Mouse (Mus musculus): ENCODE results near the gene Ttc8. TPM values are rescaled to one million over a fixed set of nuclear protein-coding genes. Genes with fewer than 3 reads are reported as not detected.
"Not testable (repeated sequence)": the region's sequence is repeated elsewhere in the genome, so short reads cannot be mapped to it uniquely, and the experiment has no call there.

Gene Ttc8
- polyA plus RNA-seq, 1 experiment from 2014 or later = 32.6 TPM

DNA sequence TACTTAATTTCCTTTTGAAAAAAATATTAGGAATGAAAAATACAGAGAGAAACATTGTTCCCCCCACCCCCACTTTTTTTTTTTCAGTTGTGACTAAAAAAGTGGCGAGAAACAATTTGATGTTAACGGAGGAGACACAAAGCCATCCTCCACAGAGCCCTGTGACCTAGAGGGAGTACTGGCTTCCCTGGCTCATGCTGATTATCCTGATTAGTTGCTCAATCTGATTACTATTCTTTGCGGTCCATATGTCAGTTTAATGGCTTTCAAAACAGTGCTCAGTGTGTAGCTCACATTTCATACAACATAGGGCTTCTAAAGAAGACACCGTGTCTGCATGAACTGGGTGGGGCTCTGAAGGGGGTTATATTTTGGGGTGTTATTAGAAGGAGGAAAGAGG, 12.1 kb downstream of the Ttc8 start:
- DNase-seq (ENCODE audit: low spot score) = no peak
- Histone ChIP-seq H3K27me3 (ENCODE audit: low read depth, poor library complexity, severe bottlenecking) (no peaks in the 10 kb centered on the region), H3K9me3 (replicated peaks) (no peaks in the 10 kb centered on the region), H3K4me3 (no peak overlapping the region), H3K27ac (no peak overlapping the region), H3K4me1 (no peaks in the 10 kb centered on the region), H3K36me3 (no peaks in the 10 kb centered on the region)
- 92% methylated on average over 4 of the region's 4 CpGs for WGBS

DNA sequence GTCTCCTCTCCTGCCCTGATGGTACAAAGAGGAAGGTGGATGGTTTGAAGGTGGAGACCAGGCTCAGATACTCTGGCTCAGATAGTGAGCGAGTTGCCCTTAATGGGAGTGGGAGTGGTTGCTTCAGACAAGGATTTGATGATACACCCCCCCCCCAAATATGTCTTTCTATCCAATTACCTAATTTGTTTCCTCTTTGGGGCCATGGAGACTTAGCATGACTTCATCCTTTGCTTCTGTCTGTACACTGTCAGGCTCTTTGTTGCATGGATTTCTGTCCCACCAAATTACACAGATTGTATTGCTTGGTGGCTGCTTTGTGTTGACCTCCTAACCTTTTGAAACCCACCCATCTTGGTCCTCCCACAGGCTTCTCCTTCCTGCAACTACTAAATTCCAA, 12.5 kb downstream of the Ttc8 start:
- Histone ChIP-seq H3K27ac (no peak overlapping the region), H3K9me3 (replicated peaks) (no peaks in the 10 kb centered on the region), H3K4me3 (no peak overlapping the region), H3K4me1 (no peaks in the 10 kb centered on the region), H3K36me3 (no peaks in the 10 kb centered on the region), H3K27me3 (ENCODE audit: low read depth, poor library complexity, severe bottlenecking) (no peaks in the 10 kb centered on the region)
- no peak for DNase-seq (ENCODE audit: low spot score)
- 88% methylated on average over 1 of the region's 1 CpGs for WGBS

DNA sequence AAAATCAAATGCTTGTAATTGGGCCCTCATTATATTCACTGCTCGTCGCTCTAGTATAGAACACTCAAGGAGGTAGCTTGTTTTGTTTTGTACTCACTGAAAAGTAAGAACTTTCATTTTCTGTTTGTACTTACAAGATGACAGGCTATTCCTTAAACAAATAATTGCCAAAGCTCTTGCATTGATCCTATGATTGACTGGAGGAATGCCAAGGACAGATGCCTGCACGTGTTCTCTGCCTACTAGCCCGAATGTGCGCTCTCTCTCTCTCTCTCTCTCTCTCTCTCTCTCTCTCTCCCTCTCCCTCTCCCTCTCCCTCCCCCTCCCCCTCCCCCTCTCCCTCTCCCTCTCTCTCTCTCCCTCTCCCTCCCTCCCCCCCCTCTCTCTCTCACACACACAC, 30.9 kb downstream of the Ttc8 start:
- WGBS = 84% methylated on average over 5 of the region's 5 CpGs
- H3K36me3 ChIP-seq; DNase-seq (ENCODE audit: low spot score); H3K9me3 ChIP-seq (replicated peaks); H3K4me3 ChIP-seq; H3K27me3 ChIP-seq (ENCODE audit: low read depth, poor library complexity, severe bottlenecking); H3K4me1 ChIP-seq; H3K27ac ChIP-seq: not testable (repeated sequence)

DNA sequence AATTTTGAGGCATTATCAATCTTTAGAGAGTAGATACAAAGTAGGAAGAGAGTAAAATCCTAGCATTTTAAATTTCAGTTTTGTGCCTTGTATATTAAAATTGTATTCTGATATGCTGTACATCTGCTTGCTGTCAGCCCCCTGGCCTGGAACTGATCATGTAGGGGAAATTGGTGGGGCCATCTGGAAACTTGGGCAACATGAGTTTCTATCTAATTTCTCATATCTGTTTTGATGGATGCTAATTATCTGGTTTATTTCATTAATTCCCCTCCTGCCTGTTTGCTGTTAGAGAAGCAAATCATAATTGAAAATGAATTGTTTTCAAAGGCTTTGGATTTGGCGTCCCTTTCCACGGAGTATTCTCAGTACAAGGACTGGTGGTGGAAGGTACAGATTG, 36.6 kb downstream of the Ttc8 start:
- Histone ChIP-seq H3K27ac (no peak overlapping the region), H3K36me3 (no peaks in the 10 kb centered on the region; the same call in 1 of the 2 replicates), H3K4me3 (no peak overlapping the region), H3K27me3 (ENCODE audit: low read depth, poor library complexity, severe bottlenecking) (no peaks in the 10 kb centered on the region), H3K4me1 (0 out of 2 replicates have a peak, but pooled peaks cover 4% of the 10 kb centered on the region), H3K9me3 (replicated peaks) (no peaks in the 10 kb centered on the region)
- no peak for DNase-seq (ENCODE audit: low spot score)
- 89% methylated on average over 2 of the region's 2 CpGs for WGBS

DNA sequence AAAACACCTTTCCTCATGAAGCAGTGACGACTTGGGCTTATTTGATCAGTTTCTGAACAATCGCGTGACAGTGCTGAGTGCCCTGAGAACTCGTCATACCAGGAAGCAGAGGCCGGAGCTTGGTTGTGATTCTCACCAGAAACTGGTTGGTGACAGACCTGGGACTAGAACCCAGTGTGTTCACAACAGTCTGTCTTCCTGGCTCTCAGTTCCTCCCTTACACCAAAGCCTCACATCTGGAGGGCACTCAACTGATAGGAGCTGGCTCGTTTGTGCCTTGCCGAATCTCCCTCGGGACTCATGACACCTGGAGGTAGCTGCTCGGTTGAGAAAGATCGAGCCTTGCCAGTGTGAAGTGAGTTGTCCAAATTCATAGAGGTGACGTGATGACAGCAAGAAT, 37.1 kb downstream of the Ttc8 start:
- no peaks in the 10 kb centered on the region for H3K27me3 ChIP-seq (ENCODE audit: low read depth, poor library complexity, severe bottlenecking)
- DNase-seq (ENCODE audit: low spot score) = no peak
- WGBS = 83% methylated on average over 11 of the region's 11 CpGs
- no peaks in the 10 kb centered on the region; the same call in 1 of the 2 replicates for H3K36me3 ChIP-seq
- 0 out of 2 replicates have a peak, but pooled peaks cover 4% of the 10 kb centered on the region for H3K4me1 ChIP-seq
- no peak overlapping the region for H3K27ac ChIP-seq
- no peaks in the 10 kb centered on the region for H3K9me3 ChIP-seq (replicated peaks)
- H3K4me3 ChIP-seq = no peak overlapping the region

DNA sequence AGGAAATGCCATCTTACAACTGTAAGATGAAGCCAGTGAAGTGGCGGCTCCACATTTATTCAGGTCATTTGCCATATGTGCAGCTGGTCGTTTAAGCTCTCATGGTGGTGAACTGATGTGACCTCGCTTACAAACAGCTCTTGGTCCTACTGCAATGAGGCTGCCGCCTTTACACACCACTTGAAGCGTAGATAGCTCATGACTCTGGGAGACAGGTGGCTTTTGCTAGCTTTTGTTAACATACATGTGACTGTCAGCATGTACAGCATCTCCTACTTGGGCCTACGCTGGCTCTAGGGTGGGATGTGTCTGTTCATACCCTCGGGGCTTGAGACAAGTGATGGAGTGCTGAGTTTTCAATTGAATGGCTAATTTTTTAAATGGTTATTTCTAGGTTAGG, 40.6 kb downstream of the Ttc8 start:
- H3K4me3 ChIP-seq = no peak overlapping the region
- 80% methylated on average over 7 of the region's 7 CpGs for WGBS
- no peaks in the 10 kb centered on the region for H3K9me3 ChIP-seq (replicated peaks)
- H3K27ac ChIP-seq = no peak overlapping the region
- peaks cover 4% of the 10 kb centered on the region for H3K36me3 ChIP-seq
- H3K4me1 ChIP-seq = 0 out of 2 replicates have a peak, but pooled peaks cover 4% of the 10 kb centered on the region
- no peak for DNase-seq (ENCODE audit: low spot score)
- H3K27me3 ChIP-seq (ENCODE audit: low read depth, poor library complexity, severe bottlenecking) = no peaks in the 10 kb centered on the region

DNA sequence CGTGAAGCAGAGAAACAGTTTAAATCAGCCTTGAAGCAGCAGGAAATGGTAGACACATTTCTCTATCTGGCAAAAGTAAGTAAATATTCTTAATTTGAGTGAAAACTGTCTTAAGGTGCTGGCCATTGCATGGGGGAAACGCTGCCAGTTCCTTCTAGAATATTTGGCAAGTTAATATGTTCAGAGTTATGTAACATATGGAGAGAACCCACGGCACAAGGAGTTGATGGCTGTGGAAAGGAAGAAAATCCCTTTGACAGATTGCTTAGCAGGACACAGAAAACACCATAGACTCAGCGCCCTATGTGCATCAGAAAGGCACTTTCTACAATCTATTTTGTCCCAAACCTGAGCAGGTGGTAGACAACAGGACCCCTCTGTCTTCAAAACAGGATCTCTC, 41.0 kb downstream of the Ttc8 start:
- no peaks in the 10 kb centered on the region for H3K9me3 ChIP-seq (replicated peaks)
- H3K27ac ChIP-seq = no peak overlapping the region
- H3K4me3 ChIP-seq = no peak overlapping the region
- peaks cover 4% of the 10 kb centered on the region for H3K36me3 ChIP-seq
- WGBS = 88% methylated on average over 4 of the region's 4 CpGs
- DNase-seq (ENCODE audit: low spot score) = no peak
- H3K27me3 ChIP-seq (ENCODE audit: low read depth, poor library complexity, severe bottlenecking) = no peaks in the 10 kb centered on the region
- 0 out of 2 replicates have a peak, but pooled peaks cover 4% of the 10 kb centered on the region for H3K4me1 ChIP-seq

DNA sequence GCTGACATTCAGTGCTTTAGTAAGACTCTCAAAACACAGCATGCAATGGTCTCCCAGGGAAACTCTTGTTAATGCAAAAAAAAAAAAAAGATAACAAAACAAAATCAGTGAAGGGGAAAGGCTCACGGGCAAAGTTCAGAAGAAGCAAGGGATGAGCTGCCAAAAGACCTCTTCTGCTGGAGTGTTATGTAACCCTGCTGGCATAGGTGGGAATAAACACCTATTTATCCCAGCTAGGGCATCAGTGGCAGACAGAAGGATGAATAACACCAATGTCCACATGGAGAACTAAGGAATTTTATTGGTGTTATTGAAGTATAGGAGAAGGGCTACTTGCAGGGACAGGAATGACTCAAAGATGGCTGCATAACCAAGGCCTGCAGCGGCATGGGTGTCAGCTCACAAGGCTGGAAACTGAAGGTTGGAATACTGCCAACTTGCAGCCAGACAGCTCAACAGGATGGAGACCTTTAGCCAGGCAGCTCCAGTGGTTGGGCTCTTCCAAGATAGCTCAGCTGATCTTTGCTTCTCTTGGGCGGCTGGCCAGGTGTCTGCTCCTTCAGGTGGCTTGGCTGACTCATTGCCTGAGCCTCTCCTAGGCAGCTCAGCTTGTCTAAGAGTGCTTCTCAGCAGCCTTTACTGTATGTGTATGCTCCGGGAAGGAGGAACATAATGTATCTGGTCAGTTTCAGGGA, 45.2 kb downstream of the Ttc8 start:
- H3K27me3 ChIP-seq (ENCODE audit: low read depth, poor library complexity, severe bottlenecking) = no peaks in the 10 kb centered on the region
- WGBS = 94% methylated on average over 4 of the region's 4 CpGs
- peaks cover 4% of the 10 kb centered on the region for H3K36me3 ChIP-seq
- H3K4me1 ChIP-seq = 0 out of 2 replicates have a peak, but pooled peaks cover 6% of the 10 kb centered on the region
- DNase-seq (ENCODE audit: low spot score) = no peak
- H3K9me3 ChIP-seq (replicated peaks) = no peaks in the 10 kb centered on the region
- H3K27ac ChIP-seq = no peak overlapping the region
- no peak overlapping the region for H3K4me3 ChIP-seq

DNA sequence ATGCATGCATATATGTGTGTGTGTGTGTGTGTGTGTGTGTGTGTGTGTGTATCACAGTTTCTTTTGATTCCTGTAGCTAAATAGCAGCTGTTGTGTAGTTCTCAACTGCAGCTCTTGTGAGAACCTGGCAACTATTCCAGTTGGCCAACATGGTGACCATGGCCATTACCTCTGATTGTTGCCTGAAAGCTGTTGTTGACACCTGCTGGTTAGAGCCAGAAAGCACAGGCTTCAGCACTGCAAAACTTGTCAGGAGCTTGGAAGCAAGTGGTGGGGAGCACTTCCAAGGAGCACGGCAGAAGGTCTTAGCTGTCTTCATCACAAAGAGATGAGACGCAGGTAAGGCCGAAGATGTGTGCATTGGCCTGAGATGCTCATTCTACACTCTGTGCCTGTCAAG, 51.9 kb downstream of the Ttc8 start:
- H3K4me1 ChIP-seq = 0 out of 2 replicates have a peak, but pooled peaks cover 2% of the 10 kb centered on the region
- H3K4me3 ChIP-seq = no peak overlapping the region
- H3K27me3 ChIP-seq (ENCODE audit: low read depth, poor library complexity, severe bottlenecking) = no peaks in the 10 kb centered on the region
- WGBS = 97% methylated on average over 3 of the region's 3 CpGs
- no peaks in the 10 kb centered on the region for H3K9me3 ChIP-seq (replicated peaks)
- DNase-seq (ENCODE audit: low spot score) = no peak
- H3K36me3 ChIP-seq = peaks cover 21% of the 10 kb centered on the region
- H3K27ac ChIP-seq = no peak overlapping the region

DNA sequence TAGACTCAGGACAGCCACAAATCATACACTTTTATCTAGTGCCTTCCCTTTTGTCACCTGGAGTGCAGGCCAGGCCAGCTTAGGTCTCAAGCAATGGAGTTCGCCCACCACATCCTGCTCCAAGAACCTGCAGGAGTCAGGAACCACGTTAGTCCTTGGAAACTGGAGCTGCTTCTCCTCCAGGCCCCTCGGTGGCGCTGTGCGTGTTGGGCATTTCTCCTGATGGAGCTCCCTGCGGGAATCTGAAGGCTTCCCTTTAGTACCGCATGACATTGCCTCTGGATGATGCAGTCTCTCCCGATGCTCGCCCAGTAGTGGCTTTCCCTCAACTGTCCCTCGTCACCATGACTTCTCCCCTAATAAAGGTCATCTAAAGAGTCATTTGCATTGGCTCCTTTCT, 53.1 kb downstream of the Ttc8 start:
- H3K36me3 ChIP-seq = peaks cover 32% of the 10 kb centered on the region
- no peaks in the 10 kb centered on the region for H3K27me3 ChIP-seq (ENCODE audit: low read depth, poor library complexity, severe bottlenecking)
- H3K4me3 ChIP-seq = no peak overlapping the region
- DNase-seq (ENCODE audit: low spot score) = no peak
- H3K9me3 ChIP-seq (replicated peaks) = no peaks in the 10 kb centered on the region
- whole genome bisulfite sequencing = 82% methylated on average over 10 of the region's 10 CpGs
- 0 out of 2 replicates have a peak, but pooled peaks cover 2% of the 10 kb centered on the region for H3K4me1 ChIP-seq
- no peak overlapping the region for H3K27ac ChIP-seq

DNA sequence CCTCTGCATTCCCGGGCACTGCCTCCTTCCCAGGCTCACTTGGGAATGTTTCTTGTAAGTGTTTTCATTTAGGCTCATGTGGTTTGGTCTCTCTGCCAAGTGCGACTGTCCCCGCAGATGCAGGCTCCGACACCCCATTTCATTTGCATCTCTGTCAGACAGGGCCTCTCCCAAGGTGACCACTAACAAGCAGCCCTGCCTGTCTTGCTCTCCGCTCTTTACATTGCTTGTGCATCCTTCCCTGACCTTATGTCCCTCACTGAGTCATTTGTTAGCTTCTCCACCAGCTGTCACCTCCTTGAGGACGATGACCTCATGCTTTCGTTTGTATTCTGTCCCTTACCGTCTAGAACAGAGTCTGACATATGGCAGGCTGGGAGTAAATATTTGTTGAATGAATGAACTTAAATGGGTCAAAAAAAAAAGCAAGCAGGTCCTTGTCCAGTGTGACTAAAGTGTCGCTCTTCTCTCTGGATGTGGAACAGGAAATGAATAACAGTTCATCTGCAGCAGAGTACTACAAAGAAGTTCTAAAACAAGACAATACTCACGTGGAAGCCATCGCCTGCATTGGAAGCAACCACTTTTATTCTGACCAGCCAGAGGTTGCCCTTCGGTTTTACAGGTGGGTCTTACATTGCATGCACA, 53.9 kb downstream of the Ttc8 start:
- H3K4me3 ChIP-seq = no peak overlapping the region
- peaks cover 36% of the 10 kb centered on the region for H3K36me3 ChIP-seq
- H3K27ac ChIP-seq = no peak overlapping the region
- no peaks in the 10 kb centered on the region for H3K27me3 ChIP-seq (ENCODE audit: low read depth, poor library complexity, severe bottlenecking)
- H3K9me3 ChIP-seq (replicated peaks) = no peaks in the 10 kb centered on the region
- no peak for DNase-seq (ENCODE audit: low spot score)
- 84% methylated on average over 12 of the region's 12 CpGs for WGBS
- no peaks in the 10 kb centered on the region for H3K4me1 ChIP-seq

DNA sequence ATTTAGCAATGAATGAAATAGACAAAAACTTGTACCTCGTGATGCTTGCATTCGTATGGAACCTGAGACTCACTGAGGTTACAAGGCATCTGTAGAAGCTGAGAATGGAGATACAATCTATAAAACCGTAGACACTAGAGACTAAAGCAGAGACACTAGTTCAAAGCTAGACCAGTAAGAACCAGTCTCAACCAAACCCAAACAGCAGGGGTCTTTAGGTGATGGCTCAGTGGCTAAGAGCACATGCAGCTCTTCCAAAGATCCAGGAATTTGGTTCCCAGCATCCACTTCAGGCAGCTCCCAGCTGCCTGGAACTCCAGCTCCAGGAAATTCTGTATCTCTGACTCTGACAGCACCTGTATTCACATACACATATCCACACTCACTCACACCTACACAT, 60.7 kb downstream of the Ttc8 start:
- peaks cover 43% of the 10 kb centered on the region for H3K36me3 ChIP-seq

DNA sequence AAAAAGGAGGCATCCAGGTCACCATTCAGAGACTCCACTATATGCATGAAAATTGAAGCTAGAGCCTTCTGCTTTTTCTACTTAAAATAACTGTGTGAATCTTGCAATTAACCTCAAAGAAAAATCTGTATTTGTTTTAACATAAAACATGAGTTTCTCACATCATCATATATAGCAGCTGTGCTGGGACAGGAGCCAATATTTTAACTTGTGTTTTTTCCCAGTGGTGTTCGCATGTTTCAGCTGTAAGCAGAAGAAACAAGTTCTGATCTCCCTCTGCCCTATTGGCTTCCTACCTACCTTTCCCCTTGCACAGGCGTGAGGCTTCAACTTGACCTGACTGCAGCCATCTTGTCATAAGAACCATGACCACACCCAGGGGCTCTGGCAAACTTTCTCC, 64.4 kb downstream of the Ttc8 start:
- Histone ChIP-seq H3K36me3 (peaks cover 15% of the 10 kb centered on the region), H3K4me1 (no peaks in the 10 kb centered on the region), H3K27me3 (ENCODE audit: low read depth, poor library complexity, severe bottlenecking) (no peaks in the 10 kb centered on the region), H3K27ac (no peak overlapping the region), H3K4me3 (no peak overlapping the region), H3K9me3 (replicated peaks) (no peaks in the 10 kb centered on the region)
- WGBS = 94% methylated on average over 2 of the region's 2 CpGs
- DNase-seq (ENCODE audit: low spot score) = no peak

More for the DNA sequence above, 60.7 kb downstream of the Ttc8 start:
- WGBS = 94% methylated on average over 3 of the region's 3 CpGs
- Histone ChIP-seq H3K27me3 (ENCODE audit: low read depth, poor library complexity, severe bottlenecking) (no peaks in the 10 kb centered on the region), H3K4me1 (no peaks in the 10 kb centered on the region), H3K4me3 (no peak overlapping the region), H3K27ac (no peak overlapping the region), H3K9me3 (replicated peaks) (no peaks in the 10 kb centered on the region)
- DNase-seq (ENCODE audit: low spot score) = no peak

Measured in limb, embryonic 10.5 days (tissue).